Comparison of ENCODE assay signal across 20 mouse cellular contexts in the genomic region with DNA sequence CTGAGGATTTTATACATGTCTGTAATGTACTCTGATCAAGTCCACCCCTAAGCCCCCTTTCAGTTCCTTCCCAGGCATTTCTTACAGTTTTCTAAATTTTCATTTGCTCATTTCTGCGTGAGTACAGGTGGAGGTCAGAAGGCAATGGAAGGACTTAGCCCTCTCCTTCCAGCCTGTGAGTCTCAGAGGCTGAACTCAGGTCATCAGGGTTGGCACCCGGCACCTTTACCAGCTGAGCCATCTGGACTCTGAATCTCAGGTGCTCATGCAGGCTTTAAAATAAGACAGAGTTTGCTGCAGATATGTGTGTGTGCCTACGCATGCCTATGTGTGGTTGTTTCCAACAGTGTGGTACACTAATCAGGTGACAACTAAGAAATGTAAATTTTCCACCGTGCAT. TPM values are rescaled to one million over a fixed set of nuclear protein-coding genes. Genes with fewer than 3 reads are reported as not detected.
DNase-seq lines count a peak whose midpoint lies in the region; ATAC-seq and TF ChIP-seq lines count a peak whose summit lies in the region.
"Had no signal": no experiment of that assay in that cellular context is flagged by ENCODE, and none has a peak within 500 bp of the region (broad histone marks: within the 10 kb centered on the region; RNA-seq: fewer than 3 reads in every experiment).

No protein-coding gene starts in this region.

- H3K4me2 ChIP-seq in kidney, embryonic 16.5 days (replicated peaks; ENCODE audit: low read depth, low read length) = no peak overlapping the region
- no peak overlapping the region for H3K4me2 ChIP-seq in liver, postnatal 0 days (ENCODE audit: low read depth, low read length)
- no peak overlapping the region for H3K4me2 ChIP-seq in liver, embryonic 12.5 days
- no peak overlapping the region for H3K4me2 ChIP-seq in stomach, postnatal 0 days (replicated peaks; ENCODE audit: low read depth)
- H3K4me2 ChIP-seq: embryonic facial prominence, embryonic 15.5 days; hindbrain, embryonic 13.5 days had no signal

- H3K36me3 ChIP-seq in kidney, adult 2 months (ENCODE audit: control insufficient read depth, insufficient read depth, low read length) = no peaks in the 10 kb centered on the region
- no peaks in the 10 kb centered on the region for H3K36me3 ChIP-seq in kidney, embryonic 16.5 days (ENCODE audit: insufficient read depth, low read length)
- no peaks in the 10 kb centered on the region for H3K36me3 ChIP-seq in liver, postnatal 0 days (replicated peaks; ENCODE audit: insufficient read depth, low read length)
- no peaks in the 10 kb centered on the region for H3K36me3 ChIP-seq in liver, embryonic 12.5 days
- no peaks in the 10 kb centered on the region for H3K36me3 ChIP-seq in stomach, postnatal 0 days (ENCODE audit: control insufficient read depth, insufficient read depth, low read length)
- H3K36me3 ChIP-seq in forebrain, embryonic 10.5 days (replicated peaks) = no peaks in the 10 kb centered on the region
- H3K36me3 ChIP-seq: embryonic facial prominence, embryonic 15.5 days; heart, embryonic 10.5 days; hindbrain, embryonic 13.5 days had no signal

- WGBS in kidney, adult 2 months = 66% methylated on average over 4 of the region's 4 CpGs
- WGBS in kidney, embryonic 16.5 days = 87% methylated on average over 4 of the region's 4 CpGs
- WGBS in liver, postnatal 0 days (ENCODE audit: insufficient replicate concordance) = 69% methylated on average over 4 of the region's 4 CpGs
- WGBS in liver, embryonic 12.5 days (ENCODE audit: insufficient replicate concordance) = 73% methylated on average over 4 of the region's 4 CpGs
- 70% methylated on average over 4 of the region's 4 CpGs for WGBS in stomach, postnatal 0 days
- 93% methylated on average over 4 of the region's 4 CpGs for WGBS in forebrain, embryonic 10.5 days

- TF ChIP-seq CTCF in kidney, adult 2 months (conservative IDR thresholded peaks at IDR 0.05; ENCODE audit: insufficient read depth, insufficient read length, low read depth, low read length) = no peak
- no peak for TF ChIP-seq CTCF in liver, postnatal 0 days (IDR thresholded peaks at IDR 0.05; ENCODE audit: low read depth)
- TF ChIP-seq CTCF in stomach, postnatal 0 days (IDR thresholded peaks at IDR 0.05; ENCODE audit: low read depth) = no peak

- no peaks in the 10 kb centered on the region for H3K9me3 ChIP-seq in kidney, embryonic 16.5 days (ENCODE audit: low read length)
- H3K9me3 ChIP-seq in liver, postnatal 0 days (ENCODE audit: low read length) = no peaks in the 10 kb centered on the region
- no peaks in the 10 kb centered on the region for H3K9me3 ChIP-seq in liver, embryonic 12.5 days (replicated peaks)
- H3K9me3 ChIP-seq in stomach, postnatal 0 days (ENCODE audit: control insufficient read depth, low read length) = no peaks in the 10 kb centered on the region
- H3K9me3 ChIP-seq in forebrain, embryonic 10.5 days = no peaks in the 10 kb centered on the region
- H3K9me3 ChIP-seq: embryonic facial prominence, embryonic 15.5 days; heart, embryonic 10.5 days; hindbrain, embryonic 13.5 days had no signal

- no peaks in the 10 kb centered on the region for H3K27me3 ChIP-seq in kidney, adult 2 months (replicated peaks; ENCODE audit: control insufficient read depth, insufficient read depth, low read length)
- H3K27me3 ChIP-seq in kidney, embryonic 16.5 days (ENCODE audit: insufficient read depth, low read length) = no peaks in the 10 kb centered on the region
- H3K27me3 ChIP-seq in liver, postnatal 0 days (ENCODE audit: insufficient read depth, low read length) = peaks cover 5% of the 10 kb centered on the region; the same call in 1 of the 2 replicates
- H3K27me3 ChIP-seq in liver, embryonic 12.5 days (replicated peaks) = peaks cover 26% of the 10 kb centered on the region
- no peaks in the 10 kb centered on the region for H3K27me3 ChIP-seq in stomach, postnatal 0 days (ENCODE audit: control insufficient read depth, insufficient read depth, low read length)
- H3K27me3 ChIP-seq in forebrain, embryonic 10.5 days (ENCODE audit: poor library complexity, severe bottlenecking) = peaks cover 32% of the 10 kb centered on the region
- H3K27me3 ChIP-seq: embryonic facial prominence, embryonic 15.5 days had no signal

- peak overlapping the region; percentile 62; the same call in 1 of the 2 replicates for H3K27ac ChIP-seq in kidney, adult 2 months (ENCODE audit: insufficient read depth, low read depth, low read length)
- H3K27ac ChIP-seq in kidney, embryonic 16.5 days (ENCODE audit: low read length) = no peak overlapping the region
- peak overlapping the region; percentile 95 for H3K27ac ChIP-seq in liver, postnatal 0 days (ENCODE audit: low read depth)
- H3K27ac ChIP-seq in liver, embryonic 12.5 days = no peak overlapping the region
- 0 out of 2 replicates have a peak overlapping the region, but pooled peaks have one; percentile 45 for H3K27ac ChIP-seq in stomach, postnatal 0 days (replicated peaks)
- no peak overlapping the region for H3K27ac ChIP-seq in forebrain, embryonic 10.5 days
- H3K27ac ChIP-seq: embryonic facial prominence, embryonic 15.5 days; heart, embryonic 10.5 days; hindbrain, embryonic 13.5 days had no signal

- H3K9ac ChIP-seq in kidney, embryonic 16.5 days (replicated peaks; ENCODE audit: low read length) = no peak overlapping the region
- H3K9ac ChIP-seq in liver, postnatal 0 days (replicated peaks) = no peak overlapping the region
- H3K9ac ChIP-seq in liver, embryonic 12.5 days = no peak overlapping the region
- H3K9ac ChIP-seq in stomach, postnatal 0 days (ENCODE audit: low read length) = no peak overlapping the region
- H3K9ac ChIP-seq: embryonic facial prominence, embryonic 15.5 days; hindbrain, embryonic 13.5 days had no signal

- peak; percentile 80 for DNase-seq in kidney, adult 2 months
- no peak for DNase-seq in liver, postnatal 0 days
- peak; percentile 76 for DNase-seq in kidney, postnatal 36 days
- no peak for DNase-seq in stomach, postnatal 0 days (ENCODE audit: low spot score)
- DNase-seq in forebrain, embryonic 10.5 days (ENCODE audit: extremely low spot score, low spot score) = no peak
- DNase-seq: adrenal gland, adult 8-10 months; adrenal gland, postnatal 36 days; cerebellum, adult 2 months; cerebellum, postnatal 14 days; embryo, embryonic 11 days; gastrocnemius, postnatal 10 days; heart, adult 18-20 months; heart, postnatal 10 days had no signal

- TF ChIP-seq POLR2A in kidney, adult 2 months (IDR thresholded peaks at IDR 0.05; ENCODE audit: low read depth, low read length) = no peak

- no peak overlapping the region for H3K4me3 ChIP-seq in kidney, adult 2 months (ENCODE audit: insufficient read depth, low read depth, low read length)
- H3K4me3 ChIP-seq in kidney, embryonic 16.5 days (ENCODE audit: low read length) = no peak overlapping the region
- H3K4me3 ChIP-seq in liver, postnatal 0 days (ENCODE audit: low read depth, low read length) = no peak overlapping the region
- H3K4me3 ChIP-seq in liver, embryonic 12.5 days = no peak overlapping the region
- no peak overlapping the region for H3K4me3 ChIP-seq in stomach, postnatal 0 days (ENCODE audit: low read depth, low read length)
- H3K4me3 ChIP-seq in forebrain, embryonic 10.5 days = no peak overlapping the region
- H3K4me3 ChIP-seq: embryonic facial prominence, embryonic 15.5 days; erythroblast, embryonic 14.5 days; heart, embryonic 10.5 days; hindbrain, embryonic 13.5 days had no signal

- H3K4me1 ChIP-seq in kidney, adult 2 months (ENCODE audit: control insufficient read depth, insufficient read depth, low read length) = peaks cover 20% of the 10 kb centered on the region
- H3K4me1 ChIP-seq in kidney, embryonic 16.5 days (ENCODE audit: insufficient read depth, low read length) = peaks cover 14% of the 10 kb centered on the region
- H3K4me1 ChIP-seq in liver, postnatal 0 days (ENCODE audit: insufficient read depth) = peaks cover 10% of the 10 kb centered on the region
- peaks cover 30% of the 10 kb centered on the region for H3K4me1 ChIP-seq in liver, embryonic 12.5 days
- H3K4me1 ChIP-seq in stomach, postnatal 0 days (replicated peaks; ENCODE audit: control insufficient read depth, insufficient read depth) = peaks cover 2% of the 10 kb centered on the region; the same call in 1 of the 2 replicates
- peaks cover 39% of the 10 kb centered on the region for H3K4me1 ChIP-seq in forebrain, embryonic 10.5 days

- no peak for TF ChIP-seq EP300 in liver, postnatal 0 days (IDR thresholded peaks at IDR 0.05; ENCODE audit: low read depth)
- TF ChIP-seq EP300 in stomach, postnatal 0 days (optimal IDR thresholded peaks at IDR 0.05) = no peak

- ATAC-seq in kidney, embryonic 16.5 days (ENCODE audit: low FRiP score, low TSS enrichment) = no peak
- ATAC-seq in liver, postnatal 0 days = no peak
- no peak for ATAC-seq in liver, embryonic 12.5 days
- no peak for ATAC-seq in stomach, postnatal 0 days (ENCODE audit: low FRiP score, low TSS enrichment)
- ATAC-seq: forebrain, embryonic 16.5 days had no signal

RNA-seq across cellular contexts. Expression of a gene that starts 2.8 kb away (rescaled TPM):
- 230 TPM in 2 replicates for polyA plus RNA-seq in kidney, adult 2 months (2012; rRNA removed)
- 32.8 and 33.4 TPM in 2 replicates for polyA plus RNA-seq in kidney, embryonic 16.5 days (2015; fragmentation: Nextera tagmentation; extraction: Ambion mirVana)
- 141 and 148 TPM in 2 replicates for polyA plus RNA-seq in liver, postnatal 0 days (2015; fragmentation: Nextera tagmentation; extraction: Ambion mirVana)
- polyA plus RNA-seq in liver, embryonic 12.5 days (2016; fragmentation: Nextera tagmentation; extraction: Ambion mirVana) = 14.7 and 14.9 TPM in 2 replicates
- 30.6 and 32.1 TPM in 2 replicates for polyA plus RNA-seq in stomach, postnatal 0 days (2015; fragmentation: Nextera tagmentation; extraction: Ambion mirVana)
- 16.5 and 18.7 TPM in 2 replicates for polyA plus RNA-seq in forebrain, embryonic 10.5 days (2016; fragmentation: Nextera tagmentation; extraction: Ambion mirVana)
- polyA plus RNA-seq: erythroblast, embryonic 14.5 days had no signal

Comparison
In these comparisons a context has a peak if more than half of its experiments do, and no peak if none do; other contexts are left out.
1. H3K27ac ChIP-seq: peak in kidney, adult 2 months (single experiment), liver, postnatal 0 days (single experiment) and stomach, postnatal 0 days (single experiment); none in kidney, embryonic 16.5 days (single experiment), liver, embryonic 12.5 days (single experiment) and forebrain, embryonic 10.5 days (single experiment).
2. DNase-seq: peak in kidney, adult 2 months (single experiment) and kidney, postnatal 36 days (2 of 2); none in liver, postnatal 0 days (single experiment), stomach, postnatal 0 days (single experiment) and forebrain, embryonic 10.5 days (single experiment).